Mouse (Mus musculus) heart, embryonic 14.5 days (tissue): ENCODE results near the gene 1700012P22Rik. TPM values are rescaled to one million over a fixed set of nuclear protein-coding genes. Genes with fewer than 3 reads are reported as not detected.

Experiments used
- ATAC-seq: fragments of 200-750 bp; cut with Nextera tagmentation; 2 replicates; pipeline ENCODE4 v1.8.0; 2017; ENCODE audit warnings: low read depth, moderate TSS enrichment; ENCODE audit not compliant: insufficient number of reproducible peaks, insufficient read depth, low FRiP score
- H3K27ac ChIP-seq, 2 experiments: fragments of 200-500 bp in 1 of 2; fragments of 300-500 bp in 1 of 2; sonication (generic) in 1 of 2; replicated peaks in 1 of 2; 2 replicates each; pipeline ENCODE4 v1.5.1; 2012 to 2014; ENCODE audit warnings: low read depth in 2 of 2, low read length in 2 of 2, control low read depth in 1 of 2, mild to moderate bottlenecking in 1 of 2, mixed read lengths in 1 of 2; ENCODE audit not compliant: control insufficient read depth in 1 of 2, insufficient read depth in 1 of 2
- H3K27me3 ChIP-seq: fragments of 300-500 bp; sonication (generic); 2 replicates; pipeline ENCODE4 v1.6.1; 2014; ENCODE audit warnings: mild to moderate bottlenecking, low read length, control low read depth; ENCODE audit not compliant: control insufficient read depth, insufficient read depth
- H3K36me3 ChIP-seq: fragments of 300-500 bp; sonication (generic); 2 replicates; pipeline ENCODE4 v1.6.1; 2014; ENCODE audit warnings: mild to moderate bottlenecking, control low read depth, low read length, mixed read lengths; ENCODE audit not compliant: control insufficient read depth, insufficient read depth
- H3K4me1 ChIP-seq, 2 experiments: fragments of 200-500 bp in 1 of 2; fragments of 300-500 bp in 1 of 2; sonication (generic) in 1 of 2; 2 replicates each; pipeline ENCODE4 v1.6.1; 2012 to 2014; ENCODE audit warnings: low read length in 2 of 2, control low read depth in 1 of 2, mixed read lengths in 1 of 2; ENCODE audit not compliant: control insufficient read depth in 2 of 2, insufficient read depth in 2 of 2
- H3K4me2 ChIP-seq: fragments of 300-500 bp; sonication (generic); 2 replicates; pipeline ENCODE4 v1.6.1; 2014; ENCODE audit warnings: mild to moderate bottlenecking, low read length
- H3K4me3 ChIP-seq, 2 experiments: fragments of 200-500 bp in 1 of 2; fragments of 300-500 bp in 1 of 2; sonication (generic) in 1 of 2; 2 replicates each; pipeline ENCODE4 v1.5.1; 2012 to 2014; ENCODE audit warnings: low read length in 2 of 2, mild to moderate bottlenecking in 2 of 2, control low read depth in 1 of 2, low read depth in 1 of 2, moderate library complexity in 1 of 2; ENCODE audit not compliant: control insufficient read depth in 1 of 2, insufficient read depth in 1 of 2
- H3K9ac ChIP-seq: fragments of 300-500 bp; sonication (generic); 2 replicates; pipeline ENCODE4 v1.6.1; 2014; ENCODE audit warnings: mild to moderate bottlenecking, low read length
- H3K9me3 ChIP-seq: fragments of 300-500 bp; sonication (generic); 2 replicates; pipeline ENCODE4 v1.6.1; 2016; ENCODE audit warnings: low read length, control low read depth; ENCODE audit not compliant: control insufficient read depth
- WGBS: fragments of 180-500 bp; shearing (Covaris S2); extraction: QIAGEN DNeasy Blood & Tissue Kit; methylation state at CpG from one replicate; pipeline ENCODE4 v1.1.7; 2014; 5-methylcytosine and 5-hydroxymethylcytosine counted together
- polyA plus RNA-seq: library from polyadenylated mRNA; unstranded; fragments of >200 nt; fragmentation: Nextera tagmentation; extraction: Ambion mirVana; gene quantifications from 2 replicates; pipeline ENCODE4 v1.2.1, GENCODE M21; 2014

The 1700012P22Rik gene
- polyA plus RNA-seq, 1 experiment from 2014 or later: not detected

DNA sequence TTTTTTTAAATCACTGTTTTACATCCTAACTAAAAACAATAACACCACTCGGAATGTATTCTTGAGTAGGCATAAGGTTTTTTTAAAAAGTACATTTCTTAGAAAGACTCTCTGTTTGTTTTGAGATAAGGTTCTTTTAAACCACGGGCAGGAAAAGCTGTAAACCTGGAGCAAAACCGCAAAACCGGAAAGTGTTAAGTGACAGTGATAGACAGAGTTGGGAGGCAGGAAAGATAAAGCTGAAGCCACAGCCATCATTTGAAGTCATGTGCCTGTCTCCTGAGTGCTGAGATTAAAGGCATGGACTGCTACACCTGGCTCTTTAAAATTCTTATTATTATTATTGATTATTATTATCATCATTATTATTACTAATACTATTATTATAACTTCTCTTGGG, 35.9 kb downstream of the 1700012P22Rik start:
- ATAC-seq: no peak
- Histone ChIP-seq H3K27ac (no peak overlapping the region), H3K9ac (no peak overlapping the region), H3K36me3 (no peaks in the 10 kb centered on the region), H3K4me1 (no peaks in the 10 kb centered on the region; a peak in 1 of 4 replicates), H3K9me3 (no peaks in the 10 kb centered on the region), H3K27me3 (no peaks in the 10 kb centered on the region), H3K4me3 (no peak overlapping the region), H3K4me2 (no peak overlapping the region)
- WGBS: 14% methylated on average over 4 of the region's 4 CpGs

DNA sequence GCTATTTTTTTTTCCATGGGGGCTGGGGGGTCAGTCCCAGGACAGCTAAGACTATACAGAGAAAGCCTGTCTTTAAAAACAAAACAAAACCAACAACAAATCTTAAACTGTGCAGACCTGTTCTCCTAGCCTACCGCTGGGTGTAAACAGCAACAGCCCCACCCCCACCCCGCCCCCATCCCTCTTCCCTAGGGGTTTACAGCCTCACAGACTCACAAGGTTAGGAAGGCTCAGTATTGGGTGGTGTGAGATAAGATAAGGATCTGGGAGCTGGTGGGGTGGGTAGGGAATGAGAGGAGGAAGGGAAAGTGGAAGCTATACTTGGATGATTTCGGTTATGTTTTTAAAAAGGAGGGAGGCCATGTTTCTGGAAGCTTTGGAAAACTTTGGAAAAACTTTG, 42.3 kb downstream of the 1700012P22Rik start:
- no peaks in the 10 kb centered on the region for H3K27me3 ChIP-seq
- WGBS: 28% methylated on average over 3 of the region's 3 CpGs
- ATAC-seq: no peak
- no peaks in the 10 kb centered on the region for H3K4me1 ChIP-seq
- H3K4me3 ChIP-seq: no peak overlapping the region
- H3K36me3 ChIP-seq: no peaks in the 10 kb centered on the region
- no peaks in the 10 kb centered on the region for H3K9me3 ChIP-seq
- H3K9ac ChIP-seq: no peak overlapping the region
- no peak overlapping the region for H3K4me2 ChIP-seq
- no peak overlapping the region for H3K27ac ChIP-seq

DNA sequence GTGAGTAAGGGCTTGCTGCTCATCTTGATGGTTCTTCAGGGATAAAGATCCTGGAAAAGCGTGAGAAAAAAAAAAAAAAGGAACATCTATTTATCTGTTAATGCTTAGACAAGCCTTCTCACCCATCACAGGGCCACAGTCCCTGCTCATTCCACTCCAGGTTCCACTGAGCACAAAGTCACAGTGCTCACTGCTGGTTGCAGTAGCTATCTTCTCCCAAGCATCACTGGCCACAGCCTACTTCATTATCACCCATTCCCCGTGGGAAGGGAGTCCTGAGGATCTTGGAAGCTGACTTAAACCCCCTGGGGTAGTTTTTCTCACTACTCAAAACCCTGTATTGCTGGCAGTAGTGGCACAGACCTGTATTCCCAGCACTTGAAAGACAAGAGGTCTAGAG, 60.7 kb downstream of the 1700012P22Rik start, which contains the start of gene Pramef20:
Gene Pramef20 (minus strand): TSS at position 23 of the 400 bp plus-strand sequence.
- Histone ChIP-seq H3K9me3 (no peaks in the 10 kb centered on the region), H3K9ac (no peak within 1 kb of the TSS), H3K36me3 (no peaks in the 10 kb centered on the region), H3K4me1 (no peaks in the 10 kb centered on the region), H3K27me3 (no peaks in the 10 kb centered on the region), H3K4me3 (no peak within 1 kb of the TSS), H3K4me2 (no peak within 1 kb of the TSS), H3K27ac (no peak within 1 kb of the TSS)
- WGBS: 40% methylated on average over 2 of the region's 2 CpGs
- no peak for ATAC-seq

Other genes starting within 250 kb of the 1700012P22Rik start
- gene Oog2, start 248.1 kb downstream of the 1700012P22Rik start, polyA plus RNA-seq: not detected in 2 replicates
- not detected in 2 replicates for gene C87977, start 225.5 kb downstream of the 1700012P22Rik start, polyA plus RNA-seq
- gene Pramel5, start 158.3 kb downstream of the 1700012P22Rik start, polyA plus RNA-seq: not detected in 2 replicates
- not detected in 2 replicates for gene Gm13128, start 108.5 kb downstream of the 1700012P22Rik start, polyA plus RNA-seq
- not detected in 2 replicates for gene Gm13119, start 80.8 kb downstream of the 1700012P22Rik start, polyA plus RNA-seq
- gene Pramef20, start 60.8 kb downstream of the 1700012P22Rik start, polyA plus RNA-seq: not detected in 2 replicates
- gene Pramef12, start 30.3 kb downstream of the 1700012P22Rik start, polyA plus RNA-seq: not detected in 2 replicates
- gene Gm9944, start 14.5 kb upstream of the 1700012P22Rik start, polyA plus RNA-seq: not detected in 2 replicates
- not detected in 2 replicates for gene Aadacl3, start 25.0 kb upstream of the 1700012P22Rik start, polyA plus RNA-seq
- gene 9430007A20Rik, start 81.0 kb upstream of the 1700012P22Rik start, polyA plus RNA-seq: not detected in 2 replicates
- not detected in 2 replicates for gene Gm13124, start 126.4 kb upstream of the 1700012P22Rik start, polyA plus RNA-seq
- gene Aadacl4, start 174.9 kb upstream of the 1700012P22Rik start, polyA plus RNA-seq: not detected in 2 replicates
- gene Gm436, start 247.6 kb upstream of the 1700012P22Rik start, polyA plus RNA-seq: not detected in 2 replicates